In the genomic region with DNA sequence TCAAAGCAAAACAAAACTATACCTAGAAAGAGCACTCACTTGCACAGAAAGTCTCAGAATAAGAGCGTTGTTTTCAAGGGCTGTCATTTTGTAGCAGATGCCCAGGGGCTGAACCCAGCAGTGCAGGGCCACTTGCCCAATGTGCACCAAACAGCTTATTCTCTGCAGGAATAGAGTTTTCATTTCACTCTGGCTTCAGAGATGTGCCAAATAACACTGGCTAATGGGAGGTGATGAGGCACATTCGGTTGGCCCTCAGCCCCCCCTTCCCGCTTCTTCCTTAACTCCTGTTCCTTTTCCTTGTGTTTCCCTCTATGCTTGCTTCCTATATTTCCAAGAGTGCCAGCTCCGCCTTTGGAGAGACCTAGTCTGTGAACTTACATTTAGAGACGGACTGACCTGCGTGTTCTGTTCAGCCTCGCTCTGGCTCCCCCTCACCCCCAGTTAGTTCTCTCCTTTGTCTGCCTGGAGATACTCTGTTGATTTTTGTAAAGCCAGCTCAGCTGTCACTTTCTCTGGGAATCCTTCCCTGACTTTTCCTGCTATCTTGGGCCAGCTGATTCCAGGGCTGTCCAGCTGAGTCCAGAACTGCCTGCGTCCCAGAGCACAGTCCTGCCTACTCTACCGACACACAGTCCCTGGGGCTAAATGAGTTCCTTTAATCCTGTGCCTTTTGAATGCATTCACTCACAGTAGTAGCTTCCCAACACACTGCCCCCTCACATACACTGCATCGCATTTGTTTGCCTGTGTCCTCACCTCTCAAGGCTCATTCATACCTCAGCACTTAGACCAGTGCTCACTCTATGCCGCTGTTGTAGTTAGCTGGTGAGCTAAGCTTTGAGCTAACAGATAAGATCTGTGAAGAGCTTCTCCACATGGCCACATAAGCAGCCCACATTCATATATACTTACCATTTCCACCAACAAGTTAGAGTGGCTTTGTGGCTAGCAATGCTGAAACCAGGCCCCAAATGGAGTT, we compare ENCODE assay signal across 15 mouse cellular contexts.
DNase-seq lines count a peak whose midpoint lies in the region; ATAC-seq and TF ChIP-seq lines count a peak whose summit lies in the region.
"Had no signal": no experiment of that assay in that cellular context is flagged by ENCODE, and none has a peak within 500 bp of the region (broad histone marks: within the 10 kb centered on the region; RNA-seq: fewer than 3 reads in every experiment).

No protein-coding gene starts in this region.

- no peaks in the 10 kb centered on the region for H3K27me3 ChIP-seq in ES-Bruce4 (ENCODE audit: control insufficient read depth, insufficient read depth, low read length, poor library complexity, severe bottlenecking)
- H3K27me3 ChIP-seq in forebrain, embryonic 12.5 days: no peaks in the 10 kb centered on the region
- H3K27me3 ChIP-seq in midbrain, embryonic 10.5 days (ENCODE audit: low read depth, poor library complexity, severe bottlenecking): no peaks in the 10 kb centered on the region
- H3K27me3 ChIP-seq: limb, embryonic 15.5 days had no signal

- TF ChIP-seq CTCF in ES-Bruce4 (IDR thresholded peaks at IDR 0.05; ENCODE audit: low read depth, low read length): no peak
- TF ChIP-seq CTCF in left cerebral cortex, adult 2 months (IDR thresholded peaks at IDR 0.05): no peak

- TF ChIP-seq EP300 in ES-Bruce4 (IDR thresholded peaks at IDR 0.05; ENCODE audit: insufficient read depth, low read depth, low read length): peak; percentile 67; the same call in 1 of the 2 replicates

- H3K36me3 ChIP-seq in ES-Bruce4 (ENCODE audit: control insufficient read depth, insufficient read depth, low read length, poor library complexity, severe bottlenecking): no peaks in the 10 kb centered on the region
- H3K36me3 ChIP-seq in forebrain, embryonic 12.5 days (replicated peaks): no peaks in the 10 kb centered on the region
- no peaks in the 10 kb centered on the region for H3K36me3 ChIP-seq in midbrain, embryonic 10.5 days
- H3K36me3 ChIP-seq: limb, embryonic 15.5 days had no signal

- TF ChIP-seq POLR2A in ES-Bruce4 (IDR thresholded peaks at IDR 0.05; ENCODE audit: insufficient read depth, low read length): no peak

- H3K27ac ChIP-seq in ES-Bruce4 (ENCODE audit: insufficient read depth, low read length): peak overlapping the region; percentile 86
- H3K27ac ChIP-seq in forebrain, embryonic 12.5 days: peak overlapping the region; percentile 87
- H3K27ac ChIP-seq in midbrain, embryonic 10.5 days (replicated peaks): peak overlapping the region; percentile 87
- H3K27ac ChIP-seq in left cerebral cortex, adult 2 months: no peak overlapping the region
- H3K27ac ChIP-seq: limb, embryonic 15.5 days had no signal

- peak; percentile 61 for ATAC-seq in forebrain, embryonic 12.5 days (ENCODE audit: low FRiP score)
- ATAC-seq in granulocyte monocyte progenitor cell, adult 5-6 weeks (replicated peaks; ENCODE audit: poor library complexity, severe bottlenecking): no peak
- ATAC-seq: intestine, postnatal 0 days had no signal

- H3K4me2 ChIP-seq in forebrain, embryonic 12.5 days: peak overlapping the region; percentile 44
- H3K4me2 ChIP-seq: heart, embryonic 11.5 days had no signal

- DNase-seq in cerebellum, postnatal 10 days: peak; percentile 74 to 82
- no peak for DNase-seq in cerebellum, adult 11 months
- peak; percentile 45 for DNase-seq in midbrain, embryonic 10.5 days (ENCODE audit: low spot score)
- DNase-seq in left cerebral cortex, adult 2 months (ENCODE audit: extremely low spot score in 1 of 2, low spot score in 2 of 2): no peak
- DNase-seq in layer of hippocampus, adult 18-20 months (ENCODE audit: low spot score in 2 of 2): no peak
- DNase-seq: adrenal gland, postnatal 10 days; cerebellum, adult 18-20 months; thymus, postnatal 14 days had no signal

- intact Hi-C loops in left cerebral cortex, adult 2 months (cut with DNase I): no loop called here

- no peaks in the 10 kb centered on the region for H3K9me3 ChIP-seq in ES-Bruce4 (replicated peaks; ENCODE audit: control insufficient read depth, insufficient read depth, low read length, poor library complexity, severe bottlenecking)
- no peaks in the 10 kb centered on the region for H3K9me3 ChIP-seq in forebrain, embryonic 12.5 days
- no peaks in the 10 kb centered on the region for H3K9me3 ChIP-seq in midbrain, embryonic 10.5 days (replicated peaks)
- H3K9me3 ChIP-seq: limb, embryonic 15.5 days; megakaryocyte, embryonic 14.5 days had no signal

- no peak overlapping the region for H3K4me3 ChIP-seq in ES-Bruce4 (ENCODE audit: low read depth, low read length)
- H3K4me3 ChIP-seq in forebrain, embryonic 12.5 days (replicated peaks): no peak overlapping the region
- H3K4me3 ChIP-seq in midbrain, embryonic 10.5 days: peak overlapping the region; percentile 35; the same call in 1 of the 2 replicates
- H3K4me3 ChIP-seq in left cerebral cortex, adult 2 months: no peak overlapping the region
- H3K4me3 ChIP-seq: limb, embryonic 15.5 days had no signal

- 11% methylated on average over 11 of the region's 11 CpGs for WGBS in forebrain, embryonic 12.5 days
- 29% methylated on average over 11 of the region's 11 CpGs for WGBS in midbrain, embryonic 10.5 days

- peaks cover 6% of the 10 kb centered on the region for H3K4me1 ChIP-seq in ES-Bruce4 (ENCODE audit: control insufficient read depth, insufficient read depth, low read length)
- peaks cover 55% of the 10 kb centered on the region for H3K4me1 ChIP-seq in forebrain, embryonic 12.5 days
- peaks cover 69% of the 10 kb centered on the region for H3K4me1 ChIP-seq in midbrain, embryonic 10.5 days

- H3K9ac ChIP-seq in ES-Bruce4 (ENCODE audit: low read depth, poor library complexity, severe bottlenecking): no peak overlapping the region
- peak overlapping the region; percentile 33; the same call in 1 of the 2 replicates for H3K9ac ChIP-seq in forebrain, embryonic 12.5 days
- H3K9ac ChIP-seq: limb, embryonic 15.5 days had no signal

Comparison
In these comparisons a context has a peak if more than half of its experiments do, and no peak if none do; other contexts are left out.
1. DNase-seq: peak in cerebellum, postnatal 10 days (2 of 2) and midbrain, embryonic 10.5 days (single experiment); none in cerebellum, adult 11 months (single experiment), left cerebral cortex, adult 2 months (0 of 2) and layer of hippocampus, adult 18-20 months (0 of 2).